In the genomic region with DNA sequence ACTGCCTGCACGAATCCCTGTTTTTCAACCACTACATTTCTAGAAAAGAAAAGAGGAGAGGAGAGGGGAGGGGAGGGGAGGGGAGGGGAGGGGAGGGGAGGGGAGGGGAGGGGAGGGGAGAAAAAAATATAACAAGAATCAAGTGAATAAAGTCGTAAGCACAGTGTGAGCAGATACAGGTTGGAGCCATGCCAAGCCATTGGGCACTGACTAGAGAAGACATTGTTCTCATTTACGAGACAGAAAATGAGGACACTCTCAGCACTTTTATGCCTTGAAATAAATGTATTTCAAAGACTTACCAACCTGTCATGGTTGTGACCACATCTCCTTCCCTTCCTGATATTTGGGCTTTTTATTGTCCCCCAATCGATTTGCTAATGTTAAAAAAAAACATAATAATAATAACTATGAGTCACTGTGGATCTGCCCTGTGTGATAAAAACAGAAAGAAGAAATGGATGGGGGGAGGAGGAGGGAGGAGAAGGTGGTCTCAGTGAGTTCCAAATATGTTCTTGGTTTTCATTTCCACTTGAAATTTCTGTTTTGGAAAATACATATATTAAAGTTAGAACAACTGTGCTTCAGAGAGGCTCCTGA, we compare ENCODE assay signal across 22 mouse cellular contexts.
A peak's percentile ranks its signal among the peaks of the same experiment; 100 is the strongest.
DNase-seq lines count a peak whose midpoint lies in the region; ATAC-seq and TF ChIP-seq lines count a peak whose summit lies in the region.
"Had no signal": no experiment of that assay in that cellular context is flagged by ENCODE, and none has a peak within 500 bp of the region (broad histone marks: within the 10 kb centered on the region; RNA-seq: fewer than 3 reads in every experiment).

No protein-coding gene starts in this region.

- peak; percentile 59 for DNase-seq in forebrain, embryonic 14.5 days (ENCODE audit: low spot score)
- no peak for DNase-seq in forebrain, embryonic 10.5 days (ENCODE audit: extremely low spot score, low spot score)
- DNase-seq in midbrain, embryonic 14.5 days: peak; percentile 23
- DNase-seq in midbrain, embryonic 11.5 days (ENCODE audit: low spot score, missing footprints): no peak
- DNase-seq in MEL (ENCODE audit: low read depth, low spot score): peak; percentile 72
- peak; percentile 49 for DNase-seq in brain, embryonic 14.5 days (ENCODE audit: low read depth)
- no peak for DNase-seq in ovary, postnatal 14 days (ENCODE audit: low spot score)
- DNase-seq: adrenal gland, adult 8-10 months; B cell, adult 2 months; gastrocnemius, postnatal 10 days; layer of hippocampus, postnatal 36 days; lung, postnatal 4 days had no signal

- no peak overlapping the region for H3K9ac ChIP-seq in forebrain, embryonic 14.5 days (ENCODE audit: low read length)
- no peak overlapping the region for H3K9ac ChIP-seq in midbrain, embryonic 14.5 days (replicated peaks; ENCODE audit: low read length)
- H3K9ac ChIP-seq in midbrain, embryonic 11.5 days (ENCODE audit: low read length): no peak overlapping the region
- 0 out of 2 replicates have a peak overlapping the region, but pooled peaks have one; percentile 20 for H3K9ac ChIP-seq in MEL (ENCODE audit: control insufficient read depth, low read depth, low read length, poor library complexity, severe bottlenecking)
- H3K9ac ChIP-seq: embryonic facial prominence, embryonic 15.5 days; liver, embryonic 14.5 days; lung, embryonic 15.5 days; neural tube, embryonic 15.5 days had no signal

- TF ChIP-seq POLR2A in MEL (IDR thresholded peaks at IDR 0.05; ENCODE audit: control insufficient read depth in 1 of 2, insufficient read depth in 1 of 2, low read depth in 1 of 2, low read length in 2 of 2, poor library complexity in 1 of 2): no peak
- no peak for TF ChIP-seq POLR2A in brain, embryonic 14.5 days (IDR thresholded peaks at IDR 0.05; ENCODE audit: borderline replicate concordance, extremely low read depth, insufficient read depth, insufficient read length, poor library complexity, severe bottlenecking)

- H3K27ac ChIP-seq in forebrain, embryonic 14.5 days (ENCODE audit: low read depth, low read length): no peak overlapping the region
- H3K27ac ChIP-seq in forebrain, embryonic 10.5 days: no peak overlapping the region
- H3K27ac ChIP-seq in midbrain, embryonic 14.5 days (replicated peaks; ENCODE audit: low read depth, low read length): no peak overlapping the region
- H3K27ac ChIP-seq in midbrain, embryonic 11.5 days (ENCODE audit: low read depth, low read length): no peak overlapping the region
- no peak overlapping the region for H3K27ac ChIP-seq in MEL (ENCODE audit: control insufficient read depth, low read depth, low read length)
- H3K27ac ChIP-seq: embryonic facial prominence, embryonic 15.5 days; hindbrain, embryonic 10.5 days; liver, embryonic 14.5 days; lung, embryonic 15.5 days; neural tube, embryonic 15.5 days had no signal

- no peaks in the 10 kb centered on the region for H3K79me2 ChIP-seq in MEL (ENCODE audit: control insufficient read depth, insufficient read depth, low read length, poor library complexity)

- no peak for TF ChIP-seq RAD21 in MEL (IDR thresholded peaks at IDR 0.05; ENCODE audit: low read depth, low read length)

- no peaks in the 10 kb centered on the region for H3K27me3 ChIP-seq in forebrain, embryonic 14.5 days (replicated peaks; ENCODE audit: control insufficient read depth, insufficient read depth, low read length)
- H3K27me3 ChIP-seq in forebrain, embryonic 10.5 days (ENCODE audit: poor library complexity, severe bottlenecking): no peaks in the 10 kb centered on the region
- H3K27me3 ChIP-seq in midbrain, embryonic 14.5 days (ENCODE audit: control insufficient read depth, insufficient read depth, low read length): no peaks in the 10 kb centered on the region
- H3K27me3 ChIP-seq in midbrain, embryonic 11.5 days (ENCODE audit: control insufficient read depth, insufficient read depth, low read length): no peaks in the 10 kb centered on the region
- no peaks in the 10 kb centered on the region for H3K27me3 ChIP-seq in MEL (ENCODE audit: control insufficient read depth in 1 of 2, insufficient read depth in 2 of 2, low read length in 2 of 2)
- H3K27me3 ChIP-seq: CH12.LX; embryonic facial prominence, embryonic 15.5 days; lung, embryonic 15.5 days; neural tube, embryonic 15.5 days had no signal

- peak; percentile 47 to 59; a peak in 2 of 4 replicates for TF ChIP-seq EP300 in MEL (IDR thresholded peaks at IDR 0.05; ENCODE audit: low read depth in 1 of 2, low read length in 2 of 2)

- ATAC-seq in forebrain, embryonic 14.5 days: no peak; the same call in 1 of the 2 replicates
- no peak for ATAC-seq in midbrain, embryonic 14.5 days (ENCODE audit: low FRiP score, low TSS enrichment)
- no peak for ATAC-seq in midbrain, embryonic 11.5 days (ENCODE audit: low FRiP score)
- ATAC-seq: forebrain, embryonic 16.5 days; intestine, postnatal 0 days had no signal

- no peak overlapping the region for H3K4me3 ChIP-seq in forebrain, embryonic 14.5 days (ENCODE audit: low read depth, low read length)
- H3K4me3 ChIP-seq in forebrain, embryonic 10.5 days: no peak overlapping the region
- H3K4me3 ChIP-seq in midbrain, embryonic 14.5 days (replicated peaks; ENCODE audit: low read depth, low read length): no peak overlapping the region
- H3K4me3 ChIP-seq in midbrain, embryonic 11.5 days (ENCODE audit: low read depth, low read length): no peak overlapping the region
- H3K4me3 ChIP-seq in MEL (ENCODE audit: control insufficient read depth in 1 of 2, insufficient read depth in 1 of 2, low read depth in 2 of 2, low read length in 2 of 2): peak overlapping the region in 1 of 2 experiments; percentile 41; a peak in 1 of 4 replicates
- H3K4me3 ChIP-seq: embryonic facial prominence, embryonic 15.5 days; hindbrain, embryonic 10.5 days; lung, embryonic 15.5 days; neural tube, embryonic 15.5 days had no signal

- H3K36me3 ChIP-seq in forebrain, embryonic 14.5 days (ENCODE audit: control insufficient read depth, insufficient read depth, low read length): no peaks in the 10 kb centered on the region
- H3K36me3 ChIP-seq in forebrain, embryonic 10.5 days (replicated peaks): no peaks in the 10 kb centered on the region
- no peaks in the 10 kb centered on the region for H3K36me3 ChIP-seq in midbrain, embryonic 14.5 days (ENCODE audit: control insufficient read depth, insufficient read depth, low read length)
- H3K36me3 ChIP-seq in midbrain, embryonic 11.5 days (ENCODE audit: control insufficient read depth, insufficient read depth, low read length): no peaks in the 10 kb centered on the region
- H3K36me3 ChIP-seq in MEL (ENCODE audit: control insufficient read depth in 1 of 2, insufficient read depth in 2 of 2, low read length in 2 of 2): peaks cover 0 to 13% of the 10 kb centered on the region in 2 experiments; a peak in 2 of 4 replicates
- H3K36me3 ChIP-seq: embryonic facial prominence, embryonic 15.5 days; G1E; hindbrain, embryonic 10.5 days; lung, embryonic 15.5 days; neural tube, embryonic 15.5 days had no signal

- no peaks in the 10 kb centered on the region for H3K4me1 ChIP-seq in forebrain, embryonic 14.5 days (ENCODE audit: control insufficient read depth, insufficient read depth, low read length)
- no peaks in the 10 kb centered on the region for H3K4me1 ChIP-seq in forebrain, embryonic 10.5 days
- H3K4me1 ChIP-seq in midbrain, embryonic 14.5 days (ENCODE audit: control insufficient read depth, insufficient read depth, low read length): no peaks in the 10 kb centered on the region
- no peaks in the 10 kb centered on the region for H3K4me1 ChIP-seq in midbrain, embryonic 11.5 days (ENCODE audit: control insufficient read depth, insufficient read depth, low read length)
- peaks cover 9 to 22% of the 10 kb centered on the region in 2 experiments for H3K4me1 ChIP-seq in MEL (ENCODE audit: control insufficient read depth in 1 of 2, insufficient read depth in 2 of 2, low read length in 2 of 2)
- H3K4me1 ChIP-seq: embryonic facial prominence, embryonic 15.5 days; hindbrain, embryonic 10.5 days; lung, embryonic 15.5 days; neural tube, embryonic 15.5 days had no signal

- WGBS in forebrain, embryonic 14.5 days: 50% methylated on average over 4 of the region's 4 CpGs
- 90% methylated on average over 3 of the region's 4 CpGs for WGBS in forebrain, embryonic 10.5 days
- 62% methylated on average over 4 of the region's 4 CpGs for WGBS in midbrain, embryonic 14.5 days
- 72% methylated on average over 4 of the region's 4 CpGs for WGBS in midbrain, embryonic 11.5 days

- no peak overlapping the region for H3K4me2 ChIP-seq in forebrain, embryonic 14.5 days (ENCODE audit: low read length)
- H3K4me2 ChIP-seq in midbrain, embryonic 14.5 days (ENCODE audit: low read length): no peak overlapping the region
- H3K4me2 ChIP-seq in midbrain, embryonic 11.5 days: no peak overlapping the region
- H3K4me2 ChIP-seq: embryonic facial prominence, embryonic 15.5 days; heart, embryonic 11.5 days; lung, embryonic 15.5 days; neural tube, embryonic 15.5 days had no signal

- no peak for TF ChIP-seq CTCF in MEL (IDR thresholded peaks at IDR 0.05 in 2 of 3, conservative IDR thresholded peaks at IDR 0.05 in 1 of 3; ENCODE audit: control insufficient read depth in 1 of 3, insufficient read depth in 1 of 3, low read depth in 2 of 3, low read length in 3 of 3, poor library complexity in 1 of 3, severe bottlenecking in 1 of 3)
- TF ChIP-seq CTCF in brain, embryonic 14.5 days (IDR thresholded peaks at IDR 0.05; ENCODE audit: borderline replicate concordance, extremely low read depth, insufficient read depth, insufficient read length): no peak

- no peaks in the 10 kb centered on the region for H3K9me3 ChIP-seq in forebrain, embryonic 14.5 days (replicated peaks; ENCODE audit: control insufficient read depth, low read length)
- no peaks in the 10 kb centered on the region for H3K9me3 ChIP-seq in forebrain, embryonic 10.5 days
- H3K9me3 ChIP-seq in midbrain, embryonic 14.5 days (ENCODE audit: control insufficient read depth, low read length): no peaks in the 10 kb centered on the region
- no peaks in the 10 kb centered on the region for H3K9me3 ChIP-seq in midbrain, embryonic 11.5 days (ENCODE audit: control insufficient read depth, low read length)
- H3K9me3 ChIP-seq in MEL (replicated peaks; ENCODE audit: insufficient read depth, low read length): no peaks in the 10 kb centered on the region
- H3K9me3 ChIP-seq: embryonic facial prominence, embryonic 15.5 days; G1E; hindbrain, embryonic 10.5 days; lung, embryonic 15.5 days; neural tube, embryonic 15.5 days had no signal

TF ChIP-seq in MEL, 35 proteins besides CTCF, POLR2A, EP300 and RAD21 (continues in another document):
- no peak for TF ChIP-seq UBTF (IDR thresholded peaks at IDR 0.05; ENCODE audit: borderline replicate concordance, insufficient read depth, low read depth, low read length)
- TF ChIP-seq BHLHE40 (IDR thresholded peaks at IDR 0.05; ENCODE audit: borderline replicate concordance, low read depth, low read length): no peak
- no peak for TF ChIP-seq E2F4 (IDR thresholded peaks at IDR 0.05; ENCODE audit: borderline replicate concordance, low read depth, low read length)
- TF ChIP-seq TCF12 (IDR thresholded peaks at IDR 0.05; ENCODE audit: low read depth, low read length): 0 out of 2 replicates have a peak, but pooled peaks have one; percentile 33
- TF ChIP-seq RCOR1 (IDR thresholded peaks at IDR 0.05; ENCODE audit: low read depth, low read length): 0 out of 2 replicates have a peak, but pooled peaks have one; percentile 23
- peak; percentile 50; the same call in 1 of the 2 replicates for TF ChIP-seq MAZ (IDR thresholded peaks at IDR 0.05; ENCODE audit: low read depth, low read length)

Comparison
In these comparisons a context has a peak if more than half of its experiments do, and no peak if none do; other contexts are left out.
1. DNase-seq: peak in forebrain, embryonic 14.5 days (single experiment), midbrain, embryonic 14.5 days (single experiment), MEL (single experiment) and brain, embryonic 14.5 days (single experiment); none in forebrain, embryonic 10.5 days (single experiment), midbrain, embryonic 11.5 days (single experiment) and ovary, postnatal 14 days (single experiment).